Mouse (Mus musculus) forebrain, embryonic 11.5 days (tissue): Measurements from ENCODE around the gene Ppm1b. TPM values are rescaled to one million over a fixed set of nuclear protein-coding genes. Genes with fewer than 3 reads are reported as not detected.

ENCODE experiments used
- ATAC-seq: fragments of 200-750 bp; cut with Nextera tagmentation; replicated peaks from 2 replicates; pipeline ENCODE4 v1.8.0; 2017; ENCODE audit warnings: moderate TSS enrichment; ENCODE audit not compliant: low FRiP score
- DNase-seq: peaks from one replicate; pipeline ENCODE4 v3.0.0-alpha.2; 2017; ENCODE audit warnings: low spot score
- H3K27ac ChIP-seq: fragments of 300-500 bp; sonication (generic); 2 replicates; pipeline ENCODE4 v1.5.1; 2014; ENCODE audit warnings: low read depth, low read length
- H3K27me3 ChIP-seq: fragments of 300-500 bp; sonication (generic); 2 replicates; pipeline ENCODE4 v1.6.1; 2014; ENCODE audit warnings: mild to moderate bottlenecking, low read length, mixed read lengths; ENCODE audit not compliant: control insufficient read depth, insufficient read depth
- H3K36me3 ChIP-seq: fragments of 300-500 bp; sonication (generic); 2 replicates; pipeline ENCODE4 v1.6.1; 2014; ENCODE audit warnings: mild to moderate bottlenecking, low read length, moderate library complexity, mixed read lengths; ENCODE audit not compliant: control insufficient read depth, insufficient read depth
- H3K4me1 ChIP-seq: fragments of 300-500 bp; sonication (generic); replicated peaks from 2 replicates; pipeline ENCODE4 v1.6.1; 2014; ENCODE audit warnings: low read length, mixed read lengths; ENCODE audit not compliant: control insufficient read depth, insufficient read depth
- H3K4me2 ChIP-seq: fragments of 300-500 bp; sonication (generic); 2 replicates; pipeline ENCODE4 v1.6.1; 2014; ENCODE audit warnings: low read depth, mild to moderate bottlenecking, low read length, moderate library complexity, mixed read lengths; ENCODE audit not compliant: severe bottlenecking
- H3K4me3 ChIP-seq: fragments of 300-500 bp; sonication (generic); 2 replicates; pipeline ENCODE4 v1.5.1; 2014; ENCODE audit warnings: low read depth, low read length
- H3K9ac ChIP-seq: fragments of 300-500 bp; sonication (generic); 2 replicates; pipeline ENCODE4 v1.6.1; 2014; ENCODE audit warnings: low read length
- H3K9me3 ChIP-seq: fragments of 300-500 bp; sonication (generic); 2 replicates; pipeline ENCODE4 v1.6.1; 2016; ENCODE audit warnings: low read length, mixed read lengths; ENCODE audit not compliant: control insufficient read depth
- WGBS: fragments of 180-500 bp; shearing (Covaris S2); extraction: QIAGEN DNeasy Blood & Tissue Kit; methylation state at CpG from one replicate; pipeline ENCODE4 v1.1.7; 2014; 5-methylcytosine and 5-hydroxymethylcytosine counted together
- polyA plus RNA-seq: library from polyadenylated mRNA; unstranded; fragments of >200 nt; fragmentation: Nextera tagmentation; extraction: Ambion mirVana; gene quantifications from 2 replicates; pipeline ENCODE4 v1.2.1, GENCODE M21; 2014

The Ppm1b gene
- polyA plus RNA-seq, 1 experiment from 2014 or later, result 94.7 TPM

- 76% methylated on average over 5 of the region's 5 CpGs for WGBS
- no peak for ATAC-seq
- H3K27ac ChIP-seq, result no peak overlapping the region
- H3K9ac ChIP-seq, result no peak overlapping the region
- H3K4me3 ChIP-seq, result no peak overlapping the region
- H3K9me3 ChIP-seq, result no peaks in the 10 kb centered on the region
- H3K36me3 ChIP-seq, result no peaks in the 10 kb centered on the region
- no peaks in the 10 kb centered on the region for H3K4me1 ChIP-seq
- no peaks in the 10 kb centered on the region for H3K27me3 ChIP-seq
- H3K4me2 ChIP-seq, result no peak overlapping the region
- no peak for DNase-seq
Observed at GRCm38 (mm10) chr17:85030651-85031050, 74.1 kb downstream of the Ppm1b start.

GRCm38 (mm10) chr17:85033087-85033486, 76.5 kb downstream of the Ppm1b start:
- Histone ChIP-seq H3K27ac (no peak overlapping the region), H3K9me3 (no peaks in the 10 kb centered on the region), H3K4me1 (no peaks in the 10 kb centered on the region), H3K9ac (no peak overlapping the region), H3K36me3 (no peaks in the 10 kb centered on the region), H3K4me2 (no peak overlapping the region), H3K27me3 (no peaks in the 10 kb centered on the region), H3K4me3 (no peak overlapping the region)
- WGBS, result 86% methylated on average over 3 of the region's 3 CpGs
- ATAC-seq (no peak), DNase-seq (no peak)

GRCm38 (mm10) chr17:85034068-85034467, 77.5 kb downstream of the Ppm1b start:
- no peak for ATAC-seq
- no peaks in the 10 kb centered on the region for H3K9me3 ChIP-seq
- 72% methylated on average over 11 of the region's 11 CpGs for WGBS
- no peaks in the 10 kb centered on the region for H3K27me3 ChIP-seq
- no peak overlapping the region for H3K4me3 ChIP-seq
- H3K27ac ChIP-seq, result no peak overlapping the region
- no peaks in the 10 kb centered on the region for H3K36me3 ChIP-seq
- H3K4me1 ChIP-seq, result no peaks in the 10 kb centered on the region
- DNase-seq, result no peak
- no peak overlapping the region for H3K4me2 ChIP-seq
- H3K9ac ChIP-seq, result no peak overlapping the region

GRCm38 (mm10) chr17:85037855-85038254, 81.3 kb downstream of the Ppm1b start:
- ATAC-seq, result no peak
- no peak overlapping the region for H3K4me3 ChIP-seq
- no peak for DNase-seq
- H3K27me3 ChIP-seq, result no peaks in the 10 kb centered on the region
- WGBS, result 85% methylated on average over 5 of the region's 5 CpGs
- H3K9ac ChIP-seq, result no peak overlapping the region
- H3K4me2 ChIP-seq, result no peak overlapping the region
- H3K9me3 ChIP-seq, result no peaks in the 10 kb centered on the region
- H3K27ac ChIP-seq, result no peak overlapping the region
- H3K36me3 ChIP-seq, result no peaks in the 10 kb centered on the region
- H3K4me1 ChIP-seq, result no peaks in the 10 kb centered on the region

- WGBS, result 79% methylated on average over 4 of the region's 4 CpGs
- no peak for DNase-seq
- ATAC-seq, result no peak
Observed at GRCm38 (mm10) chr17:85038311-85038710, 81.8 kb downstream of the Ppm1b start.

GRCm38 (mm10) chr17:85038761-85039160, 82.2 kb downstream of the Ppm1b start:
- no peak overlapping the region for H3K4me3 ChIP-seq
- H3K9me3 ChIP-seq, result no peaks in the 10 kb centered on the region
- no peak overlapping the region for H3K9ac ChIP-seq
- no peak overlapping the region for H3K4me2 ChIP-seq
- H3K4me1 ChIP-seq, result no peaks in the 10 kb centered on the region
- ATAC-seq (no peak), DNase-seq (no peak)
- no peak overlapping the region for H3K27ac ChIP-seq
- WGBS, result 93% methylated on average over 5 of the region's 5 CpGs
- H3K36me3 ChIP-seq, result no peaks in the 10 kb centered on the region
- H3K27me3 ChIP-seq, result no peaks in the 10 kb centered on the region

More at GRCm38 (mm10) chr17:85038311-85038710, 81.8 kb downstream of the Ppm1b start:
- H3K27me3 ChIP-seq, result no peaks in the 10 kb centered on the region
- no peak overlapping the region for H3K4me2 ChIP-seq
- H3K36me3 ChIP-seq, result no peaks in the 10 kb centered on the region
- no peak overlapping the region for H3K9ac ChIP-seq
- no peaks in the 10 kb centered on the region for H3K4me1 ChIP-seq
- H3K4me3 ChIP-seq, result no peak overlapping the region
- no peaks in the 10 kb centered on the region for H3K9me3 ChIP-seq
- no peak overlapping the region for H3K27ac ChIP-seq

GRCm38 (mm10) chr17:85040913-85041312, 84.4 kb downstream of the Ppm1b start:
- H3K9me3 ChIP-seq, result no peaks in the 10 kb centered on the region
- no peaks in the 10 kb centered on the region for H3K27me3 ChIP-seq
- ATAC-seq, result no peak
- H3K4me1 ChIP-seq, result no peaks in the 10 kb centered on the region
- WGBS, result 87% methylated on average over 7 of the region's 7 CpGs
- no peak overlapping the region for H3K9ac ChIP-seq
- H3K4me3 ChIP-seq, result no peak overlapping the region
- H3K36me3 ChIP-seq, result no peaks in the 10 kb centered on the region
- H3K27ac ChIP-seq, result no peak overlapping the region
- no peak for DNase-seq
- no peak overlapping the region for H3K4me2 ChIP-seq

GRCm38 (mm10) chr17:85042419-85042818, 85.9 kb downstream of the Ppm1b start:
- Histone ChIP-seq H3K27me3 (no peaks in the 10 kb centered on the region), H3K9ac (no peak overlapping the region), H3K4me3 (no peak overlapping the region), H3K27ac (no peak overlapping the region), H3K36me3 (no peaks in the 10 kb centered on the region), H3K9me3 (no peaks in the 10 kb centered on the region), H3K4me2 (no peak overlapping the region), H3K4me1 (no peaks in the 10 kb centered on the region)
- DNase-seq (no peak), ATAC-seq (no peak)
- 75% methylated on average over 6 of the region's 6 CpGs for WGBS

- no peak for ATAC-seq
- Histone ChIP-seq H3K9ac (no peak overlapping the region), H3K4me3 (no peak overlapping the region), H3K27me3 (no peaks in the 10 kb centered on the region), H3K36me3 (no peaks in the 10 kb centered on the region), H3K27ac (no peak overlapping the region), H3K4me2 (no peak overlapping the region), H3K4me1 (no peaks in the 10 kb centered on the region), H3K9me3 (no peaks in the 10 kb centered on the region)
- 85% methylated on average over 6 of the region's 6 CpGs for WGBS
- no peak for DNase-seq
Observed at GRCm38 (mm10) chr17:85043404-85043816, 86.9 kb downstream of the Ppm1b start.
